Mouse (Mus musculus) heart, embryonic 13.5 days (tissue): ENCODE data around the gene Trarg1. TPM values are rescaled to one million over a fixed set of nuclear protein-coding genes. Genes with fewer than 3 reads are reported as not detected.
A peak's percentile ranks its signal among the peaks of the same experiment; 100 is the strongest.

Source experiments
- ATAC-seq: fragments of 200-750 bp; cut with Nextera tagmentation; 2 replicates; pipeline ENCODE4 v1.8.0; 2017; ENCODE audit warnings: moderate TSS enrichment; ENCODE audit not compliant: insufficient number of reproducible peaks, low FRiP score, low TSS enrichment; ENCODE audit errors: extremely low read depth
- H3K27ac ChIP-seq: fragments of 300-500 bp; sonication (generic); replicated peaks from 2 replicates; pipeline ENCODE4 v1.5.1; 2015; ENCODE audit warnings: moderate library complexity, mild to moderate bottlenecking, inconsistent platforms
- H3K27me3 ChIP-seq: fragments of 300-500 bp; sonication (generic); replicated peaks from 2 replicates; pipeline ENCODE4 v1.6.1; 2015; ENCODE audit warnings: mild to moderate bottlenecking, inconsistent platforms
- H3K36me3 ChIP-seq: fragments of 300-500 bp; sonication (generic); 2 replicates; pipeline ENCODE4 v1.6.1; 2015; ENCODE audit warnings: mild to moderate bottlenecking, inconsistent platforms
- H3K4me1 ChIP-seq: fragments of 300-500 bp; sonication (generic); 2 replicates; pipeline ENCODE4 v1.6.1; 2015; ENCODE audit warnings: inconsistent platforms
- H3K4me2 ChIP-seq: fragments of 300-500 bp; sonication (generic); 2 replicates; pipeline ENCODE4 v1.6.1; 2015; ENCODE audit warnings: inconsistent platforms, mild to moderate bottlenecking, moderate library complexity
- H3K4me3 ChIP-seq: fragments of 300-500 bp; sonication (generic); 2 replicates; pipeline ENCODE4 v1.5.1; 2015; ENCODE audit warnings: moderate library complexity, mild to moderate bottlenecking, inconsistent platforms
- H3K9ac ChIP-seq: fragments of 300-500 bp; sonication (generic); 2 replicates; pipeline ENCODE4 v1.6.1; 2015; ENCODE audit warnings: inconsistent platforms, mild to moderate bottlenecking, moderate library complexity
- H3K9me3 ChIP-seq: fragments of 300-500 bp; sonication (generic); 2 replicates; pipeline ENCODE4 v1.6.1; 2016; ENCODE audit warnings: inconsistent platforms
- WGBS: fragments of 180-500 bp; shearing (Covaris S2); methylation state at CpG from one replicate; pipeline ENCODE4 v1.1.7; 2015; ENCODE audit warnings: mixed read lengths; 5-methylcytosine and 5-hydroxymethylcytosine counted together
- polyA plus RNA-seq: library from polyadenylated mRNA; unstranded; fragments of >200 nt; fragmentation: Nextera tagmentation; extraction: Ambion mirVana; gene quantifications from 2 replicates; pipeline ENCODE4 v1.2.1, GENCODE M21; 2015

Trarg1 gene
- polyA plus RNA-seq, 1 experiment from 2014 or later = 0.09 TPM

DNA sequence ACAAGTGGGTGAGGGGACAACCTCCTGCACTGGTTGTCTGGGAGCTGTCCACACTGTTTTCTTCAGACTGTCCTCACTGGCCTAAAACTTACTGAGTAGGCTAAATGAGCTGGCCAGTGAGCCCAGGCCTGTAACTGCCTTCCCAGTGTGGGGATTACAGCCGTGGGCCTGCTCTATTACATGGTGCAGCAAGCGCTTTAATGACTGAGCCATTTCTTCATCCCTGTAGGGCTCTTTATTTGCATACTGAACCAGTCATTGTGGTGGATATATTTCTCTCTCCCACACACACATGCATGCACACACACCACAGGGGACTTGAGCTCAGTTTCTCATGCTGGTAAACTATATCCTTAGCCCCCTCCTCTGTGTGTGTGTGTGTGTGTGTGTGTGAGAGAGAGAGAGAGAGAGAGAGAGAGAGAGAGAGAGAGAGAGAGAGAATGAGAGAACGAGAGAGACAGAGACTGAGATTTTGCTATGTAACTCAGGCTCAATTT, 26.7 kb upstream of the Trarg1 start:
- Histone ChIP-seq H3K27me3 (peaks cover 5% of the 10 kb centered on the region; the same call in 1 of the 2 replicates), H3K4me3 (no peak overlapping the region), H3K9me3 (no peaks in the 10 kb centered on the region), H3K36me3 (no peaks in the 10 kb centered on the region), H3K9ac (no peak overlapping the region), H3K4me1 (peaks cover 2% of the 10 kb centered on the region; the same call in 1 of the 2 replicates), H3K27ac (no peak overlapping the region), H3K4me2 (no peak overlapping the region)
- no peak for ATAC-seq
- 67% methylated on average over 3 of the region's 3 CpGs for WGBS

DNA sequence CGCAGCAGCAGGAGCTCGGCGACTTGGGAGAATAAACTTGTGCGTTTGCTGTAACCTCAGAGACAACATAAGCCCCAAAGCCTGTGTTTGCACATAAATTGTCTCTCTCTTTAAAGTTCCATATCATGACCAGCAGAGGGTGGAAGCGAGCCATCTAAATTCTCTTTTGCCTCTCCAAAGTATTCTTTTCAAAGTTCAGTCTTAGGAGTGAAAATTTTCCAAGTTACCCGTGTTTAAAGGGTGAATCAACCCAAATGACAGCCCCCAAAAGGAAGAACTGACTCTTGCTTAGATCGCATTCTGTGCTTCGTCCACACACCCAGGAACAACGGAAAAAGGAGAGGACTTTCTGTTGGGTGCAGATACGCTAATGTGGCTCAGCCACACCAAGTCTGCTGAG, 24.5 kb upstream of the Trarg1 start:
- 8% methylated on average over 10 of the region's 10 CpGs for WGBS
- Histone ChIP-seq H3K27ac (no peak overlapping the region), H3K4me2 (peak overlapping the region; percentile 64), H3K4me3 (peak overlapping the region; percentile 36), H3K4me1 (peaks cover 2% of the 10 kb centered on the region; the same call in 1 of the 2 replicates), H3K27me3 (peaks cover 2% of the 10 kb centered on the region; the same call in 1 of the 2 replicates), H3K9ac (peak overlapping the region; percentile 71), H3K36me3 (no peaks in the 10 kb centered on the region), H3K9me3 (no peaks in the 10 kb centered on the region)
- ATAC-seq = no peak

DNA sequence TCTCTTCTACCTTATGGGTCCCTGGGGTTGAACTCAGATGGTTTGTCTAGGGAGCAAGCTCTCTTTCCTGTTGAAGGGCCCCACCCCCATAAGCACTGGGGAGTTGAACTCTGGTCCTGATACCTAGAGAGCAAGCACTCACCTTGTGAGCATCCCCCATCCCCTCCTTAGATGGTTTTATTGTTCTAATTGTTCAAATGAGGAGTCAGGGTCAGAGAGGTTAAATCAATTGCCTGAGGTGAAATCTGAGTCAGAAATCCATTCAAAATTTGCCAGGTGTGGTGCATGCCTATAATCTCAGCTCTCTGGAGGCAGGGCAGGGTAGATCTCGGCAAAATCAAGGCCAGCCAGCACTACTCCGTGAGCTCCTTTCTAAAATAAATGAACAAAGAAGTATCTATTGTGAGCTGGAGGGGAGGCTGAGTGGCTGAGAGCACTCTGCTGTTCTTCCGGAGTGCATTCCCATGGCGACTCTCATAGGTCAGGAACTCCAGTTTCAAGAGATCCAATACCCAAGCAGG, 22.1 kb upstream of the Trarg1 start:
- Histone ChIP-seq H3K9me3 (no peaks in the 10 kb centered on the region), H3K27ac (no peak overlapping the region), H3K4me2 (no peak overlapping the region), H3K27me3 (no peaks in the 10 kb centered on the region), H3K4me3 (no peak overlapping the region), H3K4me1 (peaks cover 2% of the 10 kb centered on the region; the same call in 1 of the 2 replicates), H3K9ac (no peak overlapping the region), H3K36me3 (no peaks in the 10 kb centered on the region)
- 56% methylated on average over 4 of the region's 4 CpGs for WGBS
- no peak for ATAC-seq

DNA sequence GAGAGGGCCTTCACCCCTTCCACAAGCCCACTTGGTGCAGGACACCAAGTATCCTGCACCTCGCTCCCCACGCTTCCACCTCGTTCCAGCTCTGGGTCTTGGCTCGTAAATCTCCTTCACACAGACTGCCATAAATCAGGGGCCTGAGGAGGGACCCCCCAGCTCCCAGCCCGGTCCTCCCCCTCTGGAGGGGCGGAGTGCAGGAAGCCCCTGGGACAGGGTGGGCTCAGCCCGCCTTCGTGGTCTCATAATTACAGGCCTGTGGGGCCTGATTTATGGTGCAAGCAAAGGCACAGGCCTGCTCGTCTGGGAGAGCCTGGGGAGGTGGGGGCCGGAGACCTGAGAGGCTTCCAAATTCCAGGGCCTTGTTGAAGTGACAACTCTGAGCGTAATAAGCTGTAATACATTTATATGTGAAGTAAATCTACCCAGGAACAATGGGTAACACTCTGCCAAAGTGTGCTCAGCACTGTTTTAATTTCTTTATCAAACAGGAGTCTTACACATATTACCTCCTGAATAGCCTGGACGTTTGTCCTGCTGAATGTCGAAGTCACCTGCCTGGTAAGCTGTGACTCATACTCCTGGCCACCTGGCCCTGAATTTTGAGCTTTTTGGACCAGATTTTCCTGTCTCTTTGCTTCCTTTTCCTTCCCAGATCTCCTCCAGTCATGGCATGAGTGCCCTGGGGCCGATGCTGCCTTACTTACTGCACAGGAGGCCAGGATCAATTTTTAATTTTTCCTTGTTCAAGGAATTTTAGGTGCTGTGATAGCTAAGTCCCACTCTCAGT, 20.3 kb upstream of the Trarg1 start:
- H3K4me2 ChIP-seq = no peak overlapping the region
- 63% methylated on average over 14 of the region's 14 CpGs for WGBS

DNA sequence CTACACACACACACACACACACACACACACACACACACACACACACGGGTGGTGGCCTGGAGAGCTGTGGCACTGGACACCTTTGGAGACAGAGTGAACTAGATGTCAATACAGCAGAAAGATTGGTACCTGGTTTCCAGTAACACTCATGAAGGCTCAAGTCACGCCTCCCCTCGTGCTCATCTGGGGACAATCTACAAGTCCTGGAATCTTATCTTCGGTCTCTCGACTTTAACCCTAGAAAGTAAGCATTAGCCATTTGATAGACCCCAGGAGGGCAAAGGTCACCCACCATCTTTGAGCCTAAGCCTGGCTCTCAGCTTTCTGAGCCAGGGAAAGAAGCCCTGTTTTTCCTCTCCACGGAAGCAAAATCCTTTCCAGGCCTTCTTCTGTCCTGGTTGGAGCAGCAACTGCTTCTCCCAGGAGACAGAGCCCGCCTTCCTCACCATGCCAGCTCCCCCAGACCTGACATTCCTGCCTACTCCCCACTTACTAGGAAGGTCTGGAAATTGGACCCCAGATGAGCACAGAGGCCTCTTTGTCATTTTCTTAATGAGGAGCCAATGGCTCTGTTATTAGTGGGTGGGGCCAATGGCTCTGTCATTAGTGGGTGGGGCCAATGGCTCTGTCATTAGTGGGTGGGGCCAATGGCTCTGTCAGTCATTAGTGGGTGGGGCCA, 17.7 kb upstream of the Trarg1 start:
- Histone ChIP-seq H3K27me3 (peaks cover 42% of the 10 kb centered on the region), H3K9me3 (no peaks in the 10 kb centered on the region), H3K36me3 (no peaks in the 10 kb centered on the region), H3K4me2 (no peak overlapping the region), H3K27ac (no peak overlapping the region), H3K9ac (no peak overlapping the region), H3K4me3 (no peak overlapping the region), H3K4me1 (peaks cover 8% of the 10 kb centered on the region)
- no peak for ATAC-seq
- WGBS = 45% methylated on average over 7 of the region's 7 CpGs

More for the DNA sequence above, 20.3 kb upstream of the Trarg1 start:
- Histone ChIP-seq H3K4me3 (no peak overlapping the region), H3K4me1 (peaks cover 2% of the 10 kb centered on the region; the same call in 1 of the 2 replicates), H3K9me3 (no peaks in the 10 kb centered on the region), H3K9ac (no peak overlapping the region), H3K36me3 (no peaks in the 10 kb centered on the region), H3K27me3 (peaks cover 16% of the 10 kb centered on the region), H3K27ac (no peak overlapping the region)
- no peak for ATAC-seq

DNA sequence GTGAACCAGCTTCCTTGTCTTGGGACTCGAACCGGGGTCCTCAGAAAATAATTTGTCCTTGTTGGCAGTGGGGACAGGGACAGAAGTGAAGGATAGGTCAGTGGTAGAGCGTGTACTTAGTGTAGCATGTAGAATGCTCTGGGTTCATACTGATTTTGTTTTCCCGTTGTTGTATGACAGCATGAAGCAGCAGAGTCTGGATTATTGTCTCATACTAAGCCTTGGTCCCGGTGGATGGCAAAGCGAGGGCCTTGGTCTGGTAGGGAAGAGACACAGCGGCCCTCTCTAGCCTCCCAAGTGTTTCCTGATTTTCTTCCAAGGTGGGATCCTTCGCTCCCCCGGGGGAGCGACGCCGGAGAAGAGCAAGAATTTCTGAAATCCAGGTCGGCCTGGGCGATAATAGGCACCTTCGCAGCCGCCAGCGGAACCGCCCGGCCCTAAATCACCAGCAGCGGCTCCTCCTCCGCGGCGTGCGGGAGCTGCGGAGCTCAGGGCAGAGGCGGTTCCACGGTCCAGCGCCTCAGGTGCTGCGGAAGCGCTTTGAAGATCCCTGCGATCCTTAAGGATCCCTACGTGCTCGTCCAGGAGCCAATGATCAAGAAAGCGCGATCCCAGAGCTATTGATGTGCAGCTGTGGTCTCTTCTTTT, 13.5 kb upstream of the Trarg1 start:
- Histone ChIP-seq H3K9me3 (no peaks in the 10 kb centered on the region), H3K27ac (no peak overlapping the region), H3K9ac (peak overlapping the region; percentile 65), H3K4me3 (peak overlapping the region; percentile 50), H3K36me3 (no peaks in the 10 kb centered on the region), H3K4me1 (peaks cover 8% of the 10 kb centered on the region), H3K4me2 (peak overlapping the region; percentile 72), H3K27me3 (peaks cover 84% of the 10 kb centered on the region)
- WGBS = 8% methylated on average over 35 of the region's 35 CpGs
- no peak for ATAC-seq

DNA sequence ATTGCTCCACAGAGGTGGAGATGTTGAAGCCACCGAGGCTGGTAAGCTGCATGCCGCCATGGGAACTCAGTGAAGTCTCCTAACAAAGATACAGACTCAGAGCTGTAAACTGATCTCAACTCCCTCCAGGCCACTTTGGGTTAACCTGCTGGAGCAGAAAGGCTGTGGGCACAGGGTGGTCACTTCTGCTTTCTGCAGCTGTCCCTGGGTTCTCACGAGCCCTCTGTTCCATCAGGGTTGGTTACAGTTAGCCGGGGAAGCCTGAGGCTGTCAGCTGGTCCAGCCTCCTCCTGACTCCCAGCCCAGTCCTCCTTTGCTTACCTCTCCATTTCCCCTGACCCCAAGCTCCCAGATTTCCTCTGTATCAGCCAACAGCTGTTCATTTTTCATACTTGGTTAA, 11.8 kb upstream of the Trarg1 start:
- H3K27me3 ChIP-seq = peaks cover 100% of the 10 kb centered on the region
- WGBS = 27% methylated on average over 4 of the region's 4 CpGs

DNA sequence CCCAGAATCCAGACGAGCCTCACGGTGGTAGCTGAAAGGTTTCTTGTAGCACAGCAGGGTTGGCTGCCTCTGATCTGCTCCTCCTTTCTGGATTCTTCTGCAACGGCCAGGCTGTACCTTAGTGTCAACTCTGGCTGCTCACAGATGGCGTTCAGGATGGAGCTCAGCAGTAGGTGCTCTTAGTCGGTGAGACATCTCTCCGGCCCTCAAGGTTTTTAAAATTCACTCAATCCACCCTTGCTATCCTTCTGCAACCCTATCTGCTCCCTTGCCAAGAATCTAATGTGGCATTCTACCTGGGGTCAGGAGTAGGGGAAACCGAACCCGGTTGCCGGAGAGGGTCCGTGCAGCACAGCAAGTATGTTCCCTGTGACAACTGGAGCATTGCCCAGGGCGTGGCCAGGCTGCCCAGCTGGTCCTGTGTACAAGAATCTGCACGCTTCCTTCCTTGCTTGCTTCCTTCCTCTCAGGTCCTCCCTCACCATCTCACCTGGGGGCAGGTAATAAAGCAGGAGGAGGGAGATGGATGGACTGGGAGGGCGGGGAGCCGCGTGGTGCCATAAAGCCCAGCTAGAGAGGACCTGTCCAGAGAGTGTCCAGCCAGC, 7.6 kb upstream of the Trarg1 start, which contains the start of gene Bhlha9:
Gene Bhlha9 (plus strand): TSS at position 600 of the 605 bp plus-strand sequence.
- Histone ChIP-seq H3K27ac (no peak within 1 kb of the TSS), H3K4me1 (peaks cover 12% of the 10 kb centered on the region), H3K4me2 (peak within 1 kb of the TSS; percentile 70), H3K36me3 (no peaks in the 10 kb centered on the region), H3K9ac (peak within 1 kb of the TSS; percentile 56; the same call in 1 of the 2 replicates), H3K27me3 (peaks cover 92% of the 10 kb centered on the region), H3K9me3 (no peaks in the 10 kb centered on the region), H3K4me3 (peak within 1 kb of the TSS; percentile 47)
- 52% methylated on average over 15 of the region's 15 CpGs for WGBS
- ATAC-seq = no peak

More for the DNA sequence above, 11.8 kb upstream of the Trarg1 start:
- Histone ChIP-seq H3K36me3 (no peaks in the 10 kb centered on the region), H3K4me2 (no peak overlapping the region), H3K4me1 (peaks cover 16% of the 10 kb centered on the region), H3K4me3 (no peak overlapping the region), H3K27ac (no peak overlapping the region), H3K9ac (no peak overlapping the region), H3K9me3 (no peaks in the 10 kb centered on the region)
- no peak for ATAC-seq

DNA sequence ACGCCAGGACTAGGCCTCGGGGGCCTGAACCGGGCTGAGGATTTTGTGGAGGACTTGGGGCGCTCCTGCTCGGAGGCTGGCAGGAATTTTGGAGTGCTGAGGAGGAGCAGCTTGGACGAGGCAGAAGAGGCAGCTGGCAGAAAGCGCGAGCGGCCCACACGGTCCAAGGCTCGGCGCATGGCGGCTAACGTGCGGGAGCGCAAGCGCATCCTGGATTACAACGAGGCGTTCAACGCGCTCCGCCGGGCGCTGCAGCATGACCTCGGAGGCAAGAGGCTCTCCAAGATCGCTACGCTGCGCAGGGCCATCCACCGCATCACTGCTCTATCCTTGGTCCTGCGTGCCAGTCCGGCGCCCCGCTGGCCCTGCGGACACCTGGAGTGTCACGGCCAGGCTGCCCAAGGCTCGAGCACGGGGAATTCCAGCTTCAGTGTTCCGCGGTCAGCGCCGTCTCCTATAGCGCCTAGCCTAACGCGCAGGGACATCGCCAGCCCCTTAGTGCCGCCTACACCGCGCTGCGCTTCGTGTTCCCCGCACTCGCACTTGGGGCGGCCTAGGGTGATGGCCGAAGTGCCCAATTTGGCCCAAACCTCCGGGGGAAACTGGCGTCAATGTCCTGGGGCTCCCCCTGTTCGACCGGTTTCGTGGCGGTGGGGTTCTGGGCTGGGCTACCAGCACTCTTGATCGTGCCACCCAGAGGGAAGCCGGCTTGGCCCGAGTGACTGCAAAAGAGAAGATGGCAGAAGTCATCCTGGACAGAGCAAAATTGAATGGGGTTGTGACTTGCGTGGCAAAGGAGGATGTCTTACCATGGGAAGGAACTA, 6.8 kb upstream of the Trarg1 start:
- Histone ChIP-seq H3K4me1 (peaks cover 12% of the 10 kb centered on the region), H3K4me3 (peak overlapping the region; percentile 47), H3K9me3 (no peaks in the 10 kb centered on the region), H3K27ac (no peak overlapping the region), H3K36me3 (no peaks in the 10 kb centered on the region), H3K4me2 (peak overlapping the region; percentile 70), H3K9ac (peak overlapping the region; percentile 56; the same call in 1 of the 2 replicates), H3K27me3 (peaks cover 88% of the 10 kb centered on the region)
- ATAC-seq = no peak
- 3% methylated on average over 64 of the region's 64 CpGs for WGBS

DNA sequence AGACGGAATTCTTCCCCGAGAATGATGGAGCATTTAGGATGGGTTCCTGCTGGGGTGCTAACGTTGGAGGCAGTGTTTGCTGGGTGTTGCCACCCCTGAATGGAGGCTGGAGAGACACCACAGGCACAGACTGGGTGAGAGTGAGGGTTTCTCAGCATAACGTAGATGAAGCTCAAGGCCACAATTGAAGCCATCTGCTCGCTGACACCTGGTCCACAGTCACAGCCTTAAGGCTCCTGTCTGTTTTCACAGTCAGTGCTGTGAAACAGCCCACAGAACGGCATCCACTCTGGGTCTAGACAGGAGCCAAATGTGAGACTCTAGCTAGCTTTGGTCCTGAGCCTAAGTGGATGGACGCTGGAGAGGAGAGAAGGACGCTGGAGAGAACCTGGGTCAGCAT, 5.4 kb upstream of the Trarg1 start:
- no peaks in the 10 kb centered on the region for H3K9me3 ChIP-seq
- no peak overlapping the region for H3K4me2 ChIP-seq
- H3K4me1 ChIP-seq = peaks cover 12% of the 10 kb centered on the region
- ATAC-seq = no peak
- WGBS = 48% methylated on average over 8 of the region's 8 CpGs
- H3K9ac ChIP-seq = no peak overlapping the region
- no peak overlapping the region for H3K4me3 ChIP-seq
- no peak overlapping the region for H3K27ac ChIP-seq
- no peaks in the 10 kb centered on the region for H3K36me3 ChIP-seq
- H3K27me3 ChIP-seq = peaks cover 85% of the 10 kb centered on the region
